Mouse (Mus musculus) R1 (cell line): ENCODE data around the gene Fancf.

ENCODE experiments used
- DNase-seq: peaks from one replicate; pipeline ENCODE4 v3.0.0-alpha.2; 2018; ENCODE audit warnings: low read depth, low spot score

Fancf gene

GRCm38 (mm10) chr7:51862097-51862492, at the start of gene Fancf:
TSS of gene Fancf (minus strand) at chr7:51862267.
- peak; percentile 95 for DNase-seq

GRCm38 (mm10) chr7:51899066-51899465, 37.0 kb upstream of the Fancf start:
- no peak for DNase-seq

- DNase-seq, result no peak
These were observed 32.9 kb upstream of the Fancf start for GRCm38 (mm10) chr7:51894939-51895338.

GRCm38 (mm10) chr7:51894133-51894801, 32.2 kb upstream of the Fancf start:
- no peak for DNase-seq

GRCm38 (mm10) chr7:51893008-51893407, 30.9 kb upstream of the Fancf start:
- DNase-seq, result no peak

GRCm38 (mm10) chr7:51892224-51892965, 30.3 kb upstream of the Fancf start:
- DNase-seq, result no peak

- no peak for DNase-seq
These were observed 27.5 kb upstream of the Fancf start for GRCm38 (mm10) chr7:51889601-51890000.

GRCm38 (mm10) chr7:51887678-51888567, 25.9 kb upstream of the Fancf start:
- DNase-seq, result no peak

GRCm38 (mm10) chr7:51885345-51885744, 23.3 kb upstream of the Fancf start:
- no peak for DNase-seq

- DNase-seq, result no peak
These were observed 18.1 kb upstream of the Fancf start for GRCm38 (mm10) chr7:51880121-51880520.

GRCm38 (mm10) chr7:51879136-51879723, 17.2 kb upstream of the Fancf start:
- peak; percentile 34 for DNase-seq

- DNase-seq, result peak; percentile 11
These were observed 16.7 kb upstream of the Fancf start for GRCm38 (mm10) chr7:51878730-51879129.

- DNase-seq, result no peak
These were observed 14.2 kb upstream of the Fancf start for GRCm38 (mm10) chr7:51876316-51876715.

- DNase-seq, result no peak
These were observed 10.5 kb upstream of the Fancf start for GRCm38 (mm10) chr7:51872597-51872996.

GRCm38 (mm10) chr7:51872041-51872440, 10.0 kb upstream of the Fancf start:
- no peak for DNase-seq

GRCm38 (mm10) chr7:51867983-51868382, 5.9 kb upstream of the Fancf start:
- no peak for DNase-seq

GRCm38 (mm10) chr7:51865336-51865735, 3.3 kb upstream of the Fancf start:
- DNase-seq, result no peak

GRCm38 (mm10) chr7:51862842-51863241, 775 bp upstream of the Fancf start:
- peak; percentile 20 for DNase-seq

GRCm38 (mm10) chr7:51861250-51862096, 594 bp downstream of the Fancf start, which contains the start of gene Gas2:
TSS of gene Gas2 (plus strand) at chr7:51862015.
- peak; percentile 84 for DNase-seq

- DNase-seq, result no peak
These were observed 10.1 kb downstream of the Fancf start for GRCm38 (mm10) chr7:51851890-51852507.
